Mouse (Mus musculus): Measurements from ENCODE around the gene Hnrnpa3.
"Not testable (repeated sequence)": the region's sequence is repeated elsewhere in the genome, so short reads cannot be mapped to it uniquely, and the experiment has no call there.

The Hnrnpa3 gene

DNA sequence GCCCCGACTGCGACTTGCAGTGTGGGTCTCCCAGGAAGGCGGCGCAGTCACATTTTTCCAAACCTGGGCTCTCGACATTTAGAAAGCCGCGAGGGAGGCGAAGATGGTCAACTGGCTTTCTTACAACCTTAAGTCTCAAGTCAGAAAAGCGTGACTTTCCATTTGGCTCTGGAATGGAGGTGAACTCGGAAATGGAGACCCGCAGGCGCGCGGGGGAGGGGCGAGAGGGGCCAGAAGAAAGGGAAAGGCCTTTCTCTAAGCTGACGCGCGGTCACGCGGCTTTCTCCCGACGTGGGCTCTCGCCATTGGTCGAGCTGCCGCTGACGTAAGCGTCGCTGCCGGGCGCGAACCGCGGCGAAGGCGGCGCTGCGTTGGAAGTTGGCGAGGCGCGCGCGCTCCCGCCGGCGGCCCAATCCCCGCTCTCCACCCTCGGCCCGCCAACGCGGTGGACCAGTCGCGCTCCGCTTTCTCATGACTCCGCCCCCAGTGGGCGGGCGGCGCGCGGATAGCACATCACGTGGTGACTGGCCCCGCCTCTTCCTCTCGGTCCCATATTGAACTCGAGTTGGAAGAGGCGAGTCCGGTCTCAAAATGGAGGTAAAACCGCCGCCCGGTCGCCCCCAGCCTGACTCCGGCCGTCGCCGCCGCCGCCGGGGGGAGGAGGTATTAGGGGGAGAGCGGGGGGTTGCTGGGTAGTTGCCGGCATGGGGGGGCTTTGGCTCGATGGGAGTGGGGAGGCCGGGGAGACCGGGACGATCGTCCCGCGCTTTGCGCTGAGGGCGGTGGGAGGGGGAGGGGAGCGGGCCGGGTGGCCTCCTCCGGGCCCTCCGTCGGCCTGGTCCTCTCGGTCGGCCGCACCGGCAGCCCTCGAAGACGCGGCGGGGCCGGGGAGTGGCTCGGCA, at the start of gene Hnrnpa3:
Hnrnpa3 (plus strand) TSS at position 535 of the 902 bp plus-strand sequence.
- DNase-seq = peak; percentile 96 to 99

DNA sequence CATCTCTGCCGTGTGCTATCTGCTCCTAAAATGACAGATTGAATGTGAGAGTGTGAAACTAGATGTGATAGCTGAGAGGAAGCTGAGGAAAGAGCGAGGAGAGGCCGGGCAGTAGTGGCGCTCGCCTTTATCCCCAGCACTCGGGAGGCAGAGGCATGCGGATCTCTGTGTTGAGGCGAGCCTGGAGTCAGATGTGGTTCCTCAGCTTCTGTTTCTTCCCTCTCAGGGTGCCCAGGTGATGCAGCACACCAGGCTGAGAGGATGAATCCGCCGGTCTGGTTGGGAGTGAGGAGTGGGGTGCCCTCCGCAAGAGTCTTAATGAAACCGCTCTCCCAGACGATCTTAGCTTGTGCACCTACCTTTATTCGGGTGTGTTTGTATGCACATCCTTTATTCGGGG, 49.1 kb upstream of the Hnrnpa3 start:
- no peak for DNase-seq

DNA sequence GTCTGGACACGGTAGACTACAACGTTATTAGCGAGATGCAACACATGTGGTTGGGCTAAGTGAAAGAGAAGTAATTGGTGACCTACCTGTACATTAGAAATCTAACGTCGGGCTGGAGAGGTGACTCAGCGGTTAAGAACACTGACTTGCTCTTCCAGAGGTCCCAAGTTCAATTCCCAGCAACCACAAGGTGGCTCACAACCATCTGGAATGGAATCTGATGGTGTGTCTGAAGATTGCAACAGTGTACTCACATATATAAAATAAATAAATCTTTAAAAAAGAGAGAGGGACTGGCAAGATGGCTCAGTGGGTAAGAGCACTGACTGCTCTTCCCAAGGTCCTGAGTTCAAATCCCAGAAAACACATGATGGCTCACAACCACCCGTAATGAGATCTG, 48.5 kb upstream of the Hnrnpa3 start:
- DNase-seq = not testable (repeated sequence)

DNA sequence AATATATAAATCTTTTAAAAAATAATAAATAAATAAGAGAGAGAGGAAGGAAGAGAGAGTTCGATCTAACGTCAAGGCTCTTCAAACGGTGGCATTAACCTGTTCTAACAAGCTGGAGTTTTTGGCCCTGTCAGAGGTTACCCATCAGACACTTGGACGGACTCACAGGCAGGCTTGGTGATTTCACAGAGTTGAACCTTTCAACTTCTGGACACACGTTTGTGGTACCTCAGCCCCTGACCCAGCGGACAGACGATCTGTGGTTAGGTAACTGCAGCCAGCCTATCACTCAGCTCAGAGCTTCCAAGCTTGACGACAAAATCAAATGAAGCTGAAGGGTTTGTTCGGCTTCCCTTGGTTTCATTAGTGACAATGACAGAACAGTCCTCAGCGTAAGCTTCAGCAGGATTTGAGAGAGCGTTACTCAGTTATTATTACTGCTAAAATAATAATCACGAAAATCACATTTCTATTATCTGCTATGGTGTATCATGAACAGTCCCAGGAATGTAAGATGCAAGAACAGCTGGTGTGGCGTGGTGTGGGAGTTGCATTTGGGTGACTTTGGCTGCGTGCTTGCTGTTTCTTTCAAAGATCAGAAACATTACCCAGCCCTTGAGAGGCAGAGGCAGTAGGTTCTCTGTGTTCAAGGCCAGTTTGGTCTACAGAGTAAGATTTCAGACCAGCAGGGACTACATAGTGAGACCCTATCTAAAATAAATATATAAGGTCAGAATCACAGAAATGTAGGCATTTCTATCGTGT, 47.8 kb upstream of the Hnrnpa3 start:
- DNase-seq = no peak

DNA sequence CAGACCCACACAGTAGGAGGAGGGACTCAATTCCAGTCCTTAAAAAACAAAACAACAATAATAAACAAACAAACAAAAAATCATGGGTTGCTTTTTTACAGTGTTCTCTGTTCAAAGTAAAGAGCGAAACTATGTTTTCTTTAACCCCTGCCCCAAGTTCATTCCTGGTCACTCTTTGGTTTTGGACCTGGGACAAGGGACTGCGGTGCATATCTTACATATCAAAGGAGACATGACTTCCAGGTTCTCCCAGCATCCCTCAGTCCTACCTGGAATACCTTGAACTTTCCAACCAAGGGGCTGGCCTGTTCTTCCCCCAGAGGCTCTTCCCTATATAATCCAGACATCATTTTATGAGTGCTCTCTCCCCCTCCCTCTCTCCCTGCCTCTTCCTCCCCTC, 47.1 kb upstream of the Hnrnpa3 start:
- no peak for DNase-seq

DNA sequence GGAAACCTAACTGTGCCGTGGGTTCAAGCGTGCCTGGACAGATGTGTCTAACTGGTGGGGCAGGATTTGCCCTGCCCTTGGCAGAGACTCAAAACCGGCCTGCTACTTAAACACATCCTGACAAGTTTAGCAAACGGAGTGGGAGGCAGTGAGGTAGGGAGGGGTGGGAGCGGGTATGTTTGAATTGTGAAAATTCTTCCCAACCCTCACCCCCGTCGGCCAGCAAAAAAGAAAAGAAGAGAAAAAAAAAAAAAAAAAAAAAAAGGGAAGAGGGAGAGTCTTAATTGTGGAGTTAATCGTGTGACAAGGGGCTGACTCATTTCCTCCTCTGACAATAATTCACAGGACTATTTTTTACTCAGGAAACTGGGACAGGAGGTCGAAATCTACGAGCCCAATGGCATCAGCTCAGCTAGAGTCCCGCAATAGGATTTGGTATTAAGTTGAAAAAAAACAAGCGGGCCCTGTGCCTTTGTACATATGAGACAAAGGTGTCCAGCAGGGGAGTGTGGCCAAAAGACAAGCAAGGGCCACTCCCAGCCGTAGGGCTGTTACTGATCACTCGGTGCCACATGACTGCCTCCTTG, 46.0 kb upstream of the Hnrnpa3 start:
- DNase-seq = no peak

DNA sequence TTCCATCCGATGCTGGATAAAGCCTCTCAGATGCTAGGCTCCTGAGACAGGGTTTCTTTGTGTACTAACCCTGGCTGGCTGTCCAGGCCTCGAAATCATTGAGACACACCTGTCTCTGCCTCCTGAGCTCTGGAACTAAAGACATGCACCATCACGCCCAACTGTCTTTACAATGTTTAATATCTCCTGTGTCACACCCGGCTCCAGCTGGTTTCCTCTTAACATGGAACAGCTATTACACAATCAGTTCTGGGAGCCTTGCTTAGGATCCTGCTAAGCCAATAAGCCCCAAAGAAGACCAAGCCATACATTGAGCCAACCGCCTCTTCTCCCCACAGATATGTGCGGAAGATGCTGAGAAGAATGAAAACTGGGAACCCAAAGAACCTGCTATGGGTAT, 44.5 kb upstream of the Hnrnpa3 start:
- no peak for DNase-seq

DNA sequence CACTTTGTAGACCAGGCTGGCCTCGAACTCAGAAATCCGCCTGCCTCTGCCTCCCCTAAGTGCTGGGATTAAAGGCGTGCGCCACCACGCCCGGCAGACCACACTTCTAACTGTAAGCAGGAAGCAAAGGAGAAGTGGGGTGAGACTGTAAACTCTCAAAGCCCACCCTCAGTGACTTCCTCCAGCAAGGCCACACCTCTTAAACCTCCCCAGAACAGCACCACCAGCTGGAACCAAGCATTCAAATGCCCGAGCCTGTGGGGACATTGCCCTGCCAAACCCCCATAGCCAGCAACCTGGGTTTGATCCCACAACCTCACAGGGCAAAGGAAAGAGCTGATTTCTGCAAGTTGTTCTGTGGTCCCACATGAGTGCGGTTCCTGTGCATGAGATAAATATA, 42.1 kb upstream of the Hnrnpa3 start:
- DNase-seq = no peak

DNA sequence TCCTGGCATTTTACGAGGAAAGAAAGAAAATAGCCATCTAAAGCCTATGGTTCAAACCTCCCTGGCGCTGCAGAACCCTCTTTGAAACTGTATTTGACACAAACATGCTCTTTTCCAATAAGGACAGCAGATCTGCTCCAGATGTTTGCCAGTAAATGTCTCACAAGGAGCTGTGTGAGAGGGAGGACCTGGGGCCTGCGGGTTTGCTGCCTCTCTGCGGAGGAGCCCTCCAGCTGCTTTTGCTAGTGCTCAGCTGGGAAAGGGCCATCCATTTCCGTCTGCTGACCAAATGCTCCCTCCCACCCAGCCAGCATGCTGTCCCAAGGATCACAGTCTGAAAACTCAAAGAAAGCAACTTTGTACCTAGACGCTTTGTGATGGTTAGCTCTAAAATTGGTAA, 40.3 kb upstream of the Hnrnpa3 start:
- DNase-seq = no peak

DNA sequence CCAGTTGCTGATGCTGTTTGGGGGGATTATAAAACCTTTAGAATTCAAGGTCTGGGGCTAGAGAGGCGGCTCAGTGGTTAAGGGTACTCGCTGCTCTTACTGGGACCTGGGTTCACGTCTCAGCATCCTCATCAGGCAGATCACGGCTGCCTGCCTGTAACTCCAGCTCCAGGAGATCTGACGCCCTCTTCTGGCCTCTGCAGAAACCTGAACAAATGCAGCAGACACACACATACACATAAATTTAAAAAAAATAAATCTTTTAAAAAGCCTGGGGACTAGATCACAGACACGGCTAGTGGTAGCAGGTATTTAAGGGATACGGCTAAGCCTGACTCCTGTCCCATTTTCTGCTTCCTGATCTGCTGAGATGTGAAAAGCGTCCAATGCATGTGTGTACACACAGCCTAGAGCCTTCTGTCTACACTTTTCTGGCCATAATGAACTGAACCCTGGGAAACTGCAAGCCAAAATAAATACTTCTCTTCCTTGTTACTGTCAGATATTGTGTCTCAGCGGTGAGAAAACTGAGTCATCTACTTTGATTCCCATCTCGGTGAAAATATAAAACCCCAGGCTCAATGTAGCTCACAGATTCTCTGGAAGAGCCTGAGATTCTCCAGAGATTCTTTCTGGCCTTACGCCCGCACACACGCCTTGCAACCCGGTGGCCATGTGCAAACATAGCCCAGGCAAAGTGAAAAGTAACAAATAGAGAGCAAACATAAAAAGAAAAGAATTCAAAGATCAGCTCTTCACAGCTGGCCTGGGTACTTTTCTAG, 37.0 kb upstream of the Hnrnpa3 start:
- no peak for DNase-seq

DNA sequence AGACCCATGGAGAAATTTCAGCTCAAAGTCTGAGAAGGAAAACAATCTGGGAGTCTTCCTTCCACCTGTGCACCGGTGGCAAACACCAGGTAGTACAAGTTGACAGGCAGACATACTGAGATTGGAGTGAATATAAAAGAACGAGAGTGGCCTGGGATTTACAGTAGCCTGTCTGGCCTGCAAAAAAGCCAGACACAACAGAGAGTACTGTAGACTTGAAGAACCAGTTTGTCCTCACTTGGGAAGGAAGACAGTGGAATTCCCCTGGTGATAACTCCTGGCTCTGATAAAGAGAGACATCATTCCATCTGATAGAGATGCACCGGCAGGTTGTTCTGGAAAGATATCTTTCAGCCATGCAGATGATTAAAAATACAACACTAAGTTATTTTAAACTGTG, 34.0 kb upstream of the Hnrnpa3 start:
- DNase-seq = no peak

DNA sequence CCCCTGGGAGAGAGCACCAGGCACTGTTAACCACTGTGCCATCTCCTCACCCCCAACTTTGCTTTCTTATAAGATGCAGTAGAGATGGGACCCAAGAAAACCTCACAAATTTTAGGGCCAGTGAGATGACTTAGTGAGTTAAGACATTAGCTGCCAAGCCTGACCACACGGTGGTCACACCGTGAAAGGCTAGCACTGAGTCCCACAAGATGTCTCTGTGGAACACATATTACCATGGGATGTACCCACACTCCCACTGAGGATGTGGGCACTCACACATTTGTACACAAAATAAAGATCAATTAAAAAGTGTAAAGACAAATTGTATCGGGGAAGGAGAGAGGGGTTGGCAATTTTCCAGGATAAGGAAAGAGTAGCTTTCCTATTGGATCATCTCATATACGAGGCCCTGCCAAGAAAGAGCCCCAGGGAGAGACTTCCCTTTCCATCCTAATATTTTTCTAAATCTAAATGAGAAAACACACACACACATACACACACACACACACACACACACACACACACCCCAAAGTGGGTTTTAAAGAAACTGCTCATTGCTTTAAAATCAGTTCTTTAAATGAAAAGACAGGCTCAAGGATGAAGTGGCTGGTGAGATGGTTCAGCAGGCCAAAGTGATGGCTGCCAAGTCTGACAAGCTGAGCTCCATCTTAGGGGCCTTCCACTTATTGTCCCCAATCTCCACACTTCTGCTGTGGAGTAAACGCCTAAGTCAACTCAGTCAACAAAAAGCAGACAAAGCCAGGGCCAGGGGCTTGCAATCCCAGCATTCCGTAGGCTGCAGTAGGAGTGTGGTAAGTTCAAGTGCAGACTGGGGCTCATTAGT, 32.2 kb upstream of the Hnrnpa3 start:
- no peak for DNase-seq

DNA sequence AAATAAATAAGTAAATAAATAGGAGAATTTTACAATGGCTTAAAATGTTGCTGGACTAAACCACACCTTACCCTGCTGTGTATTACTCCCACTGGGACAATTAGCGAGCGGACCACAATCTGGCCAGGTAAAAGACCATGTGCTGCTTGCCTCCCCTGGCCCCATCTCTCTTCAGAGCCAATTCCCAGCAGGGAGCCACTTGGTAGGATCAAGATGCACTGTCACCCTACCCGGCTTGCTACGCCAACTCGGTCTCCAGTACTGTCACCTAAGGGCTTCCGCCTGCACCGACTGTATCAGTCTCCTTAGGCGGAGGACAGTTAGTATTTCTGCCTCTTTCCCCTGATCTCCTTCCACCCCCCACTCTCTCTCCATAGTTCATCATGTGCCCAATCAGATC, 30.6 kb upstream of the Hnrnpa3 start:
- DNase-seq = no peak

DNA sequence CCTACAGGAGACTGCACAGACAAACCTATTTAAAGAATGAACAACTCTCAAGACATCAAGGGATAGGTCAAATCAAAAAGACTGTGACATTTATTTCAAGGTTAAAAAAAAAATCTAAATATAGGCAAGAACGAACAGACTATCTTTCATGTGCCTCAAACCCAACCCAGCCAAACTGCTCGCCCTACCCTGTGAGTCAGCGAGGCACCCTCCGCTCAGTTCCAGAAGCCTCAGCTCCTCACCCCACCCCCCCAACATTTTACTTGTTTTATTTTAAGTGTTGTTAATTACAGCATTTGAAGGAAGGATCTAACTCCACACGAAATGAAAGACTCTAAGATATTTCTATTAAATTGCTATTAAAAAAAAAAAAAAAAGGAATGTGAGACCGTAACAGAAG, 27.6 kb upstream of the Hnrnpa3 start:
- no peak for DNase-seq

DNA sequence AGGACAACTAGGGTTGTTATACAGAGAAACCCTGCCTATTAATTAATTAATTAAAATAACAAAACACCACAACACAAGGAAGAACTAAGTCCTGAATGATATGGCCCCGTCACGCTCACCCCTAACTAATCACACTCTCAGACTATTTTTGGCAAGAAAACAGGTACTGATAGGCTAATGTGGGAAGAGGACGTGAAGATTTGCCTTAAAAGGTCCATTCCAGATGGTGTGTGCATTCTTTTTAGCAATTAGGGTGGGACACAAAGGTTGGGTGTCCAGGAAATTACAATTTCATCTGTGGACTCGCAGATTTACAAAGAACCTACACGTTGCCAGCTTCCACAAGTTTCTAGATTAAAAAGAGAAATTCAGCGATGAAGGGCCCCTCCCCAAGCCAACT, 27.0 kb upstream of the Hnrnpa3 start:
- no peak for DNase-seq

DNA sequence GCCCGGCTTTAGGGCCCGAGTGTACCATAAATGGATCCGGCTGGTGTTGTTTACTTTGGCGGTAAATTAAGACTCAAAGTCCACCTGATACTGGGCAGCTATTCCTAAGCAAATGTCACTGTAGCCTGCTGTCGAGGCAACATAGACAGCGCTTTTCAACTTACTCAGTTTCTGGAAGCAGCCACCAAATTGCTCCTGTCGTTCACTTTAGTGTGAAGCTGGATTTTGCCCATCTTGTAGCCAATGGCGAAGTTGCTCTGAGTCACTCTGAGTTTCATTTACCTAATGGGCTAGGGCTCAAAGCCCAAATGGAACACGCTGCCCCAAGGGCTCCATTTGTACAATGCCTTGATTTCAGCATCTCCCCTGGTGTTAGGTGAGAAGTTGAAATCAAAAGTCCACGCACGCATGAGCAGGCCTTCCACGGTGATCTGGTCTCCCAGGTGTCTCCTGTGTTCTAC, 26.3 kb upstream of the Hnrnpa3 start:
- no peak for DNase-seq

DNA sequence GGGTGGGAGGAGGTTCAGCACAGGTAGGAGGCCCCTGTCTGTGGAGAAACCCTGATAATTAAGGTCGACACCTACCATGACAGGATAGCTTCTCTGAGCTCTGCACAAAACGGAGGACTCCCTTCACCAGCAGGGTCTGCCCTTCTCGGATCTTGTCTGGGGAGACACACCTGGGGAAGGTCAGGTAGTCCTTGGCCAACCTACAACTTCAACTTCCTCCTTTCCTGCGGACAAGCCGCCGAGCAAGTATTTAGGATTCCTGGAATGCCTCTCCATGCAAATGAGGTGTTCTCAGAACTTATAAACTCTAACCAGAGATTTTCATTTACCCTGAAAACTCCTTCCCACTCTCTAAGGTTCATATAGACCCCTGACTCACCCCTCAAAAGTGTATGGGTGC, 25.7 kb upstream of the Hnrnpa3 start:
- no peak for DNase-seq

DNA sequence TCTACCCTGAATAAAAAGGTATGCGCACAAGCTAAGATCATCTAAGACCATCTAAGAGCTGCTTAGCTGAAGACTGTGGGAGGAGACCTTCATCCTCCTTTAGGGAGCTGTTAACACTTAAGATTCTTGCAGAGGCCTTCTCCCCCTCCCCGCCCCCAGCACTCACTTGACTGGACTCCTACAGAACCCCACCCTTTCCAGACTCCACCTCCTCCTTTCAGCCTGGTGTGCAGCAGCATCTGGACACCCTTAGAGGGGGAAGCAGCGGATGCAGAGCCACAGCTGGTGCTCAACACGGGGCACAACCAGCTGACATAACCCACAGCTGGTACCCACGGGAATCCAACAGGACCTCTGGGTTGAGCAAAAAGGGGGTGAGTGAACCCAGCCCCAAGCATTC, 25.3 kb upstream of the Hnrnpa3 start:
- DNase-seq = no peak

DNA sequence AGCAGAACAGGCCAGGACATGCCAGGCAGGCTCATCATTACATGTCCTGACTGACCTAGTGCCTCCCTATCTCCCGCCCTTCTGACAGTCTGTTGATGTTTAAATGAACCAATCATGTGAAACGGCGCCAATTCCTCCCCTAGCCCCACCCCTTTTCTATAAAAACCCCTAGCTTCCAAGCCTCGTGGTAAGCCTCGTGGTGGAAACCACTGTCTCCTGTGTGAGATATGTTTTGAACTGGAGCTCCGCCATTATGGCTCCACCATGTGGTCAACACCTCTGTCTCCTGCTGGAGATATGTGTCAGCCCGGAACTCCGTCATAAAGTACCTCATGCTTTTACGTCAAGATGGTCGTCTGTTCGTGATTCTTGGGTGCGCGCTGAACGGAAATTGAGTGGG, 24.6 kb upstream of the Hnrnpa3 start:
- not testable (repeated sequence) for DNase-seq

DNA sequence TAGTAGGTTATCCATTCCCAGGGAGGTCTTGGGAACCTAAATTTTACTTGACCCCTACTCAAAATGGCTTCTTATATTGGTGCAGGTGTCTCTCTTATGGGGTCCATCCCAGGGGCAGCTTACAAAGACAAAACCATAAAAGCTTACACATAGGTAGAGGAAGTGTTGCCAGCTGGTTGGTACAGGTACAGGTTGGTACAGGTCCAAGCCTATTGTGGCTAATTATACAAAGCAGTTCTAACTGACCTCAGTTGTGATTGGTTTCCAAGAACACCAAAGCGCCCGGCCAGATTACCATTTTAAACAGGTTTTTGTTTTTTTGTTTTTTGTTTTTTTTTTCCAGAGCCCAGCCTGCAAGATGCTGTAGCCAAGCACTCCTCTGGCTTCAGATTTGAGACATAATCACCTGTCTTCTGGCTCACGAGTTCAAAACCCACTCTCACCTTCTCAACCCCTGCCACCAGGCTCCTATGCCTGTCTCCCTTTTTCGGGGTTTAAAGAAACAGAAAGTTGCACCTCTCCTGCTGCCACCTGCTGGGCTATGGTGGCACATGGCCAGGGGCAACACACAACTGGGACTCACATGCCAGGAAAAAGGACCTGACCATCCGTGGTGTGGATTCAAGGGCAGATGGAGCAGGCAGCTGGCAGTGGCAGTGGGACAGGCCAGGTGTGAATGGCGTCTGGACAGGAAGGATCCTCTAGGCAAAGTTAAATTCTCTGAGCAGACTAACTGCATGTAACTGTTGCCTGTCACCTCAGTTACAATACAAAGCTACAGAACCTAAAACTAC, 22.6 kb upstream of the Hnrnpa3 start:
- DNase-seq = peak in 1 of 2 experiments; percentile 10

DNA sequence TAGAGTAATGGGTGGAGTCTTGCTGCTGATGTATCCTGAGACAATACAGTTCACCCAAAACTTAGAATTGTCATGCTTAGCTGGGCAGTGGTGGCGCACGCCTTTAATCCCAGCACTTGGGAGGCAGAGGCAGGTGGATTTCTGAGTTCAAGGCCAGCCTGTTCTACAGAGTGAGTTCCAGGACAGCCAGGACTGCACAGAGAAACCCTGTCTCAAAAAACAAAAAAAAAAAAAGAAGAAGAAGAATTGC, 22.1 kb upstream of the Hnrnpa3 start:
- DNase-seq = not testable (repeated sequence)
